ENCODE assay signal across 8 mouse cellular contexts in the genomic region with DNA sequence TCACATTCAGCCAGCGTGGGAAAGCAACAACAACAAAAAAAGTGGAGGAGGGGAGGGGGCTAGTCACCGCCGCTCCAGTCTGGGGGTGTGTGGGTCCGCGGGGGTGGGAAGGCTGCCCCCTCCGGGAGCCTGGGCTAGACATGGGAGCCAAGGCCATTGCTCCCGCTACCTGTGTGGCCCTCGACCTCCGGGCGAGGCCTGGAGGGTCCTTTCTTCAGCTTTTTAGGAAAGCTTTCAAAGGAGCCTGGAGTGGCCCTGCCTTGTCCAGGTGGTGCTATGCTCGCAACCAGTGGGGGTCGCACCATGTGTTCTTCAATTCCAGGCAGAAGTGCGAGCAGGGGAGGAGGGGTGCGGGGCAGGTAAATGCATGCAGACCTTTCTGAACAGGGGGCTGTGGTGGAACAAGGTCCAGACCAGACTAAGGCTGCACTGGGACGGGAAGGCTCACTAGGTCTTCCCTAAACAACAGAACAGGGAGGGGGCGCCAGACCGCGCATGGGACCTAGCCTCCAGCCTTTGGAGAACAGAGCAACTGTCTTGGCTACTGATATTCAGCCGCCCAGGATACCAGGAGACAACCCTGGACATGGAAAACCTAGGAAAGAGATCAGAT.
DNase-seq lines count a peak whose midpoint lies in the region; ATAC-seq lines count a peak whose summit lies in the region.

No protein-coding gene starts in this region.

- no peak overlapping the region for H3K9ac ChIP-seq in heart, embryonic 15.5 days
- no peak overlapping the region for H3K9ac ChIP-seq in intestine, embryonic 15.5 days
- no peak overlapping the region for H3K9ac ChIP-seq in neural tube, embryonic 11.5 days (ENCODE audit: low read length)

- H3K27me3 ChIP-seq in heart, embryonic 15.5 days = peaks cover 4% of the 10 kb centered on the region; the same call in 1 of the 2 replicates
- peaks cover 26% of the 10 kb centered on the region for H3K27me3 ChIP-seq in embryonic facial prominence, embryonic 10.5 days (replicated peaks; ENCODE audit: low read depth, poor library complexity, severe bottlenecking)
- H3K27me3 ChIP-seq in intestine, embryonic 15.5 days (replicated peaks) = no peaks in the 10 kb centered on the region
- H3K27me3 ChIP-seq in neural tube, embryonic 11.5 days (ENCODE audit: control insufficient read depth, insufficient read depth, low read length) = peaks cover 2% of the 10 kb centered on the region; the same call in 1 of the 2 replicates

- no peaks in the 10 kb centered on the region for H3K36me3 ChIP-seq in heart, embryonic 15.5 days
- no peaks in the 10 kb centered on the region for H3K36me3 ChIP-seq in embryonic facial prominence, embryonic 10.5 days (replicated peaks)
- H3K36me3 ChIP-seq in intestine, embryonic 15.5 days = no peaks in the 10 kb centered on the region
- no peaks in the 10 kb centered on the region for H3K36me3 ChIP-seq in neural tube, embryonic 11.5 days (ENCODE audit: control insufficient read depth, insufficient read depth, low read length)

- H3K4me1 ChIP-seq in heart, embryonic 15.5 days (replicated peaks) = peaks cover 8% of the 10 kb centered on the region
- peaks cover 16% of the 10 kb centered on the region; the same call in 1 of the 2 replicates for H3K4me1 ChIP-seq in embryonic facial prominence, embryonic 10.5 days
- H3K4me1 ChIP-seq in intestine, embryonic 15.5 days (replicated peaks) = 0 out of 2 replicates have a peak, but pooled peaks cover 6% of the 10 kb centered on the region
- H3K4me1 ChIP-seq in neural tube, embryonic 11.5 days (ENCODE audit: control insufficient read depth, insufficient read depth, low read length) = no peaks in the 10 kb centered on the region

- peak overlapping the region; percentile 63 for H3K4me3 ChIP-seq in heart, embryonic 15.5 days
- H3K4me3 ChIP-seq in embryonic facial prominence, embryonic 10.5 days = peak overlapping the region; percentile 63
- peak overlapping the region; percentile 47; the same call in 1 of the 2 replicates for H3K4me3 ChIP-seq in intestine, embryonic 15.5 days (replicated peaks)
- peak overlapping the region; percentile 42 for H3K4me3 ChIP-seq in neural tube, embryonic 11.5 days (ENCODE audit: low read depth, low read length)

- H3K27ac ChIP-seq in heart, embryonic 15.5 days = no peak overlapping the region
- no peak overlapping the region for H3K27ac ChIP-seq in embryonic facial prominence, embryonic 10.5 days (replicated peaks)
- no peak overlapping the region for H3K27ac ChIP-seq in intestine, embryonic 15.5 days
- H3K27ac ChIP-seq in neural tube, embryonic 11.5 days (ENCODE audit: low read depth, low read length) = no peak overlapping the region

- no peak for DNase-seq in heart, adult 9 months (ENCODE audit: low spot score in 2 of 2)
- DNase-seq in embryonic facial prominence, embryonic 10.5 days (ENCODE audit: low spot score) = peak; percentile 37
- DNase-seq in neural tube, embryonic 11.5 days (ENCODE audit: low spot score) = peak; percentile 10
- no peak for DNase-seq in cerebellum, postnatal 36 days

- ATAC-seq in heart, embryonic 15.5 days (replicated peaks; ENCODE audit: insufficient number of reproducible peaks, insufficient read depth, low FRiP score, low read depth) = no peak
- ATAC-seq in intestine, embryonic 15.5 days = no peak
- peak; percentile 14; the same call in 1 of the 2 replicates for ATAC-seq in neural tube, embryonic 11.5 days (ENCODE audit: insufficient read depth, low FRiP score, low TSS enrichment)
- no peak; the same call in 1 of the 2 replicates for ATAC-seq in monocyte, adult 5-6 weeks (replicated peaks; ENCODE audit: insufficient number of reproducible peaks, low FRiP score, low TSS enrichment, poor library complexity, severe bottlenecking)
- ATAC-seq in megakaryocyte-erythroid progenitor cell, adult 5-6 weeks (replicated peaks; ENCODE audit: low FRiP score, low TSS enrichment, poor library complexity, severe bottlenecking) = no peak

- no peaks in the 10 kb centered on the region for H3K9me3 ChIP-seq in heart, embryonic 15.5 days (replicated peaks)
- H3K9me3 ChIP-seq in embryonic facial prominence, embryonic 10.5 days = no peaks in the 10 kb centered on the region
- no peaks in the 10 kb centered on the region for H3K9me3 ChIP-seq in intestine, embryonic 15.5 days
- no peaks in the 10 kb centered on the region for H3K9me3 ChIP-seq in neural tube, embryonic 11.5 days (ENCODE audit: control insufficient read depth, low read length)

- 9% methylated on average over 19 of the region's 19 CpGs for WGBS in heart, embryonic 15.5 days
- WGBS in embryonic facial prominence, embryonic 10.5 days = 3% methylated on average over 19 of the region's 19 CpGs
- WGBS in intestine, embryonic 15.5 days = 11% methylated on average over 19 of the region's 19 CpGs
- 5% methylated on average over 19 of the region's 19 CpGs for WGBS in neural tube, embryonic 11.5 days

- peak overlapping the region; percentile 93 for H3K4me2 ChIP-seq in heart, embryonic 15.5 days
- H3K4me2 ChIP-seq in intestine, embryonic 15.5 days (replicated peaks) = peak overlapping the region; percentile 92
- peak overlapping the region; percentile 83 for H3K4me2 ChIP-seq in neural tube, embryonic 11.5 days (ENCODE audit: low read depth)

Comparison
In these comparisons a context has a peak if more than half of its experiments do, and no peak if none do; other contexts are left out.
1. DNase-seq: peak in embryonic facial prominence, embryonic 10.5 days (single experiment) and neural tube, embryonic 11.5 days (single experiment); none in heart, adult 9 months (0 of 2) and cerebellum, postnatal 36 days (0 of 2).
2. Peak in every context shown above with its lines, with median percentiles within 50 percentile points of each other: H3K4me2 ChIP-seq and H3K4me3 ChIP-seq.